Mouse (Mus musculus) G1E (cell line): ENCODE data around the gene Six3.

ENCODE experiments used
- CTCF ChIP-seq: IDR thresholded peaks from 2 replicates; pipeline ENCODE4 v1.5.1; 2012; ENCODE audit warnings: low read depth, low read length, inconsistent platforms, mixed read lengths
- GATA1 ChIP-seq: IDR thresholded peaks from 2 replicates; pipeline ENCODE4 v1.6.1; 2012; ENCODE audit warnings: borderline replicate concordance, low read length, inconsistent platforms, mixed read lengths
- GATA2 ChIP-seq: IDR thresholded peaks from 2 replicates; pipeline ENCODE4 v1.6.1; 2012; ENCODE audit warnings: low read depth, low read length, inconsistent platforms, borderline replicate concordance
- POLR2AphosphoS5 ChIP-seq: IDR thresholded peaks from 2 replicates; pipeline ENCODE4 v1.6.1; 2012; ENCODE audit warnings: low read depth, low read length, inconsistent platforms; ENCODE audit not compliant: insufficient replicate concordance
- TAL1 ChIP-seq: conservative IDR thresholded peaks from 2 replicates; pipeline ENCODE4 v1.6.1; 2012; ENCODE audit warnings: low read depth, low read length, inconsistent platforms, mixed read lengths

DNA sequence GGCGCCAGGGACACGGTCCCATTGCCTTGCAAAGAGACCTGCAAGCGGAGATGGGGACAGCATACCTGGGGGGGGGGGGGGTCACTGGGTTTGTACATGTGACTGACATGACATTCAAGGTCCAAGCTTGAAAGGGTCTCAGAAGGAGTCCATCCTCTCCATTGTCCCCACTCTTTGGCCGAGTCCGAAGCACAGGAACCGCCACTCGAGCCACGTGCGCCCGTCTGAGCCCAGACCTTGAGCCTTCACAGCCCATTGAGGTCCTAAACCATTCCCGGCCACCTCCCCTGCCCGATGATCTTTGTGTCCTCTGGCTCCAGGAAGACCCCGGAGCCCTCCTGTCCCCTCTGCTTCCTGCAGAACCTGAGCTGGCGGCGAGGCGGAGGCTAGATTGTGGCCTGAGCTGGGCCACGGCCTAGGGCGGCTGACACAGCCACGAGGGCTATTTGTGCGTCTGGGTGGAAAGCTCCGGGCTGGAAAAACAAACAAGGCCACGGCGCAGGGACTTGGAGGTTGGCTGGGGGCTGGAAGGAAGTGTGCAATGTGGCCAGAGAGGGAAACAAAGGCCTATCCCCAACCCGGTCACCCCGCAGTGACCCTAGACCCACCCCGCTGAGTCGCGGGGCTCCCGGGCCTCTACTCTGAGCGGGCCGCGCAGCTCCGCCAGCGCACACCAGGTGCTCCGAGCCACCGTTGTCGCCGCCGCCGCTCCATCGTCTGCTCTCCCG lies 4.9 kb upstream of the Six3 start:
- TF ChIP-seq CTCF (no peak), GATA1 (no peak), TAL1 (no peak), POLR2AphosphoS5 (no peak), GATA2 (no peak)
